Mouse (Mus musculus): ENCODE measurements at regions not wholly inside any gene's neighbourhood (a gene's known extent, or its start where the extent isn't known, plus 50 kb on each side); places are given as distances from the start of the nearest gene placed in this dataset.

- TF ChIP-seq CTCF (IDR thresholded peaks at IDR 0.05; ENCODE audit: low read depth): no peak
- no peak for TF ChIP-seq EP300 (IDR thresholded peaks at IDR 0.05; ENCODE audit: low read depth)
These were observed 500.2 kb upstream of the Jag1 start for GRCm38 (mm10) chr2:137616637-137617036.

Data from liver, embryonic 14.5 days (tissue).